Mouse (Mus musculus): ENCODE data around the gene Egflam.

- no peak for TF ChIP-seq CTCF (IDR thresholded peaks at IDR 0.05; ENCODE audit: control insufficient read depth, insufficient read depth, insufficient replicate concordance, low read depth, low read length)
- TF ChIP-seq POLR2A (IDR thresholded peaks at IDR 0.05; ENCODE audit: control insufficient read depth, low read depth, low read length): no peak
These were observed 195.2 kb downstream of the Egflam start for GRCm38 (mm10) chr15:7202981-7203380.

Data from testis, adult 2 months (tissue).